Mouse (Mus musculus): Measurements from ENCODE around the gene Plin1.

GRCm38 (mm10) chr7:79744051-79744450 lies 11.3 kb upstream of the Plin1 start:
- TF ChIP-seq POLR2A (IDR thresholded peaks at IDR 0.05; ENCODE audit: borderline replicate concordance, extremely low read depth, low read depth, low read length), result no peak
- no peak for TF ChIP-seq CTCF (IDR thresholded peaks at IDR 0.05; ENCODE audit: insufficient read depth, low read length)
